Mouse (Mus musculus) erythroblast, embryonic 14.5 days (primary cell): Measurements from ENCODE around the gene Gng2.

Experiments used
- GATA1 ChIP-seq: IDR thresholded peaks from 2 replicates; pipeline ENCODE4 v1.6.1; 2012; ENCODE audit warnings: low read length, inconsistent platforms, mixed read lengths
- TAL1 ChIP-seq: IDR thresholded peaks from 3 replicates; pipeline ENCODE4 v1.6.1; 2012; ENCODE audit warnings: low read length, inconsistent platforms, mixed read lengths

- TF ChIP-seq TAL1 (no peak), GATA1 (no peak)
Observed at GRCm38 (mm10) chr14:20007446-20007845, 30.0 kb upstream of the Gng2 start.
